Mouse (Mus musculus) neutrophil, adult 5-6 weeks (primary cell): ENCODE results near the gene Kif1c. TPM values are rescaled to one million over a fixed set of nuclear protein-coding genes. Genes with fewer than 3 reads are reported as not detected.

ENCODE experiments used
- ATAC-seq: fragments of 151-379, 151-347 bp; 2 replicates; pipeline ENCODE4 v1.8.0; 2017; ENCODE audit warnings: mild to moderate bottlenecking, moderate TSS enrichment; ENCODE audit not compliant: insufficient number of reproducible peaks, poor library complexity, low FRiP score, severe bottlenecking; ENCODE audit errors: extremely low read depth
- total RNA-seq: library from RNA; stranded (forward); fragments of 200-1000 nt; gene quantifications from 2 replicates; pipeline ENCODE4 v1.2.3, GENCODE M21; 2017

Kif1c gene
- 27.6 and 28.0 TPM in 2 replicates for total RNA-seq

GRCm38 (mm10) chr11:70699722-70700556 is at the start of gene Kif1c, which contains the start of gene Inca1:
Gene Kif1c (plus strand): TSS chr11:70700548.
Gene Inca1 (minus strand): TSS chr11:70700155.
- ATAC-seq, result peak; percentile 94

GRCm38 (mm10) chr11:70651391-70651790 is 49.0 kb upstream of the Kif1c start:
- no peak for ATAC-seq

DNA sequence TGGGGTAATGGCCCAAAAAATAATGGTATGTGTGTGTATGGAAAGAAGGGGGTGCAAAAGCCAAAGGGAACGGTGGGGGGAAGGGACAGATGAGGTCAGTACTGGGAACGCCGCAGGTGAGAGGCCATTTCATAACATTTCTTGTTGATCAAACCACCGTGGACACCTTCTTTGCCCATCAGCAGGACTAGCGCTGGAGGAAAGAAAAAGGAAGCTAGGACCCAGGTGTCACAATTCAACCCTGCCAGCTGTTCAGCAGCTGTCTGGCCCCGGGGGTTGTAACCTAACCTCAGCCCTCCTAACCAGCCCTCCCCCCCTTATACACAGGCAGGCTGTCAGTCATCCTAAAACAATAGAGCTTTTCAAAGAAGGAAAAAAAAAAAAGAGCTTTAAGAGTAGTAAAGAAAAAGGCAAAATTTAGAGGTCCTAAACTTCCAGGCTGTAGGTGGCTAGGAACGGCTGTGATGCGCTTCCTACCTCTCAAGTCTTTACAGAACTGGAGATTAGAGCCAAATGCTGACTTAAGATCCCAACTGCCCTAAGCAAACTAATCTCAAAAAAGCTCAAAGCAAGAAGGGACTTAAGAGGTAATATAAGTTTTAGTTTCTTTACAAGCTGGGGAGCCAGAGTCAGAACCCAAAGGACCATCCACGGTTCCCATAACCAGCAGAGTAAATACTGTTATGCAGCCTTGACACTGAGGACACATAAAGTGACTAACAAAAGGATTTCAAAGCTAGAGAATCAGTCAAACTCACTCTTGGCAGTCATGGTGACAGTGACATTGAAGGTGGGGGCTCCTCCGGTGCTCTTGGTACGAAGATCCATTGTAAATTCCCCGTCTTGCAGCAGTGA is 48.1 kb upstream of the Kif1c start:
- ATAC-seq, result no peak

DNA sequence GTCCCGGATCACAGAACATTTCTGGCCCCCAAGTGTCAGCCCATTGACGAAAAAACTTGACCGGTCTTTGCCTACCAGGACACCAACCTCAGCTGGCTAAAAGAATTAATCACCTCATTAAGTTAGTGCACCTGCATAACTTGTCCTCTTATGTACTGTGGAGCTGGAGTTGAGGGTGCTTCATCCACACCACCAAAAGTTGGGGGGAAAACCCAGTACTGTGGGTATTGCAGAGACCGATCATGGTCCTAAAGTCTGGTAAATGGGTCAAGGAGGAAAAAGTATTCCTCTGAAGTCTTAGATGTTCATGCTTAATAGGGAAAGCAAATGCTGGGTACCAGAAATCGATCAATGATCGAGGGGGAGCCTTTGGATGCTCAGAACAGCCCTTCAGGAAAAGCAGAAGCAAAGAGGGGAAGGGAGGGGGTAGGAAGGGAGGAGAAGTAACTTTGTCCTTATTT is 47.4 kb upstream of the Kif1c start:
- peak; percentile 14; the same call in 1 of the 2 replicates for ATAC-seq

DNA sequence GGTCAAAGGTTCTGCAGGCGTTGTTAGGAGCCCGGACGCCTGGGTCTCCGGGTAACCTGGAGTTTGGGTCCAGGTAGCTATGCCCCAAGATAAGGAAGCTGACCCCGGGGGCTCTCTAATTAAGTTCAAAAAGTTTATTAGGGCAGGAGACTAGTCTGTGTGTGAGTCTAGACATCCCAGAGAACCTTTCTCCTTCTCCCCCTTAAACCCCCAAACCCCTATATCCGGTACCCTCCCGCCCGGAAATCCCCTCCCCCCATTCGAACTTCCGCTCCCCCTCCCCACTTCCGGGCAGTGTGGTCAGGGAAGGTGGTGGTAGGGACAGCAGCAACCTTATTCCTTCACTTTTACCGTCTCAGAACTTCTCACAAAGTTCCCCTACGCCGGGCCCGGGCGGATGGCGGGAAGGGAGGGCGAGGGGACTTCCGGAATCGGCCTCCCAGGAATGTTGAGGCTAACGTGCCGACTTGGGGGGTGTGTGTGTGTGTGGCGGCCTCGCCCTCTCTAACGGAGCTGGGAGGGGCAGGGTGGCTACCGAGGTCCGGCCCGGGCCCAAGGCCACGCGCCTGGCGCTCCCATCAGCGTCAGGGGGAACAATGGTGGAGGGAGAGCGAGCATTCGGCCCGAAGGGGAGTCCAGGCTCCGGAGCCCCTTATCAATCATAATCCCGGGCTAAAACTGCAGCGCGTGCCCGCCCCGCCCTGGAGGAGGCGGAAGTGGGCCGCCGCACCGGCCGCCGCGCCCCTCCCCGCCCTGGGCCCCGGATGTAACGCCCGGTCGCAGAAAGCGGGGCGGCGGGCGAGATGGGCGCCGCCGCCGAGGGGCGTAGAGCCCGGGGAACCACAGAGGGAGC is 46.8 kb upstream of the Kif1c start:
- ATAC-seq, result no peak

DNA sequence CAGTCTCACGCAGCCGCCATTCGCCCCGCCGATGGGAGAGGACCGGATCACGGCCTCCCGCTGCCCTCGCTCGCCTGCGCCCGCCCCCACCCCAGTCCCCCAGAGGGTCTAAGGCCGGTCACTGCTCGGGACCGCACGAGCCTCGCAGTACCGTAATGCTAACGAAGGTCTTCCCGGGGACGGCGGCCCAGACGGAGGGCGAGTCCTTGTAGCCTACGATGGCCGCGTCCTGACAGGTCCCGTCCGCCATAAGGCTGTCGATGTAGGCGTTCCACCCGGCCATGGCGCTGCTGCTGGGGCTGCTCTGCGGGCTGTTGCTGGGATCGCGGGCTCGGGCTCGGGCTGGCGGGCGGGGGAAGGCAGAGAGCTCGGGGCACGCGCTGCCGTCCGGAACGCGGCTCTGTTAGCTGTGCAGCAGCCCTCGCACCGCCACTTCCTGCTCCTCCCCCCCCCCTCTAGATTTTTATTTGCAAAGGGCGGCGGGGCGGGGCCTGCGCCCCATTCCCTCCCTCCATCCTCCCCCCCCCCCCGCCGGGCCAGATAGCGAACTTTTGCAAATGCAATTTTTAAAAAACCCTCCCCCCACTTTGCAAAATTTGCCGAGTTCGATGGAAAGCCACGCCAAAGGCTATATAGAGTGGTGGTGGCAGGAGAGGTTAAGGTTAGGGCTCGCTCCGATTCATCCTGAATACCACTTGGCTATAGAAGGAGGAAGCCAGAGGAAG is 46.0 kb upstream of the Kif1c start, which contains the start of gene Pfn1:
Gene Pfn1 (minus strand): TSS at position 447 of the 725 bp plus-strand sequence.
- ATAC-seq, result peak; percentile 55

- ATAC-seq, result no peak
Measured at GRCm38 (mm10) chr11:70654923-70655570, 45.3 kb upstream of the Kif1c start.

- ATAC-seq, result no peak
Measured at GRCm38 (mm10) chr11:70655571-70656455, 44.5 kb upstream of the Kif1c start.

DNA sequence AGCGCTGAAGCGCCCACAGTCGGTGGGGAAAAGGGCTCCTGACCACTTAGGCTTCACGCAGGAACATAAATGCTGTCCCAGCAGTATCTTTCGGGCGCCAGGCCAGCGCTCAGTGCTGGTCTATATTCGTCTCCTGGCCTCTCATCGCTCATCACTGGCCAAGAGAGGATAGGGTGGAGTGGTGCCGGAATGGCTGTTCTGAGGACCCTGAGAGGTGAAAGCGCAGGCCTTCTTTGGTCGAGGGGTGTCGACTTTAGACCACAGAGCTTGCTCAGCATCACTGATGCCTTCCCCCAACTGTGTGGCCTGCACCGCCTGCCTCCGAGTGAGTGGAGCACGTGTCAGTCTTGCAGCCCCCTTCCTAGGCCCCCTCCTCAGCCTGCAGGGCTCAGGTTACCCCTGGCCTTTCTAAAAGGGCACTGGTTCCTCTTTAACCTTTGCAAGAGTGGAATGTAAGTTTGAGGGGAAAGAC is 43.9 kb upstream of the Kif1c start:
- ATAC-seq, result no peak

GRCm38 (mm10) chr11:70656964-70657363 is 43.4 kb upstream of the Kif1c start, which contains the start of gene Eno3:
Gene Eno3 (plus strand): TSS chr11:70657202.
- ATAC-seq, result no peak

- ATAC-seq, result no peak
Measured at GRCm38 (mm10) chr11:70657573-70657972, 42.8 kb upstream of the Kif1c start.

- ATAC-seq, result no peak
Measured at GRCm38 (mm10) chr11:70657991-70658390, 42.4 kb upstream of the Kif1c start.

- no peak for ATAC-seq
Measured at GRCm38 (mm10) chr11:70658521-70658920, 41.8 kb upstream of the Kif1c start.

- ATAC-seq, result no peak
Measured at GRCm38 (mm10) chr11:70658942-70659341, 41.4 kb upstream of the Kif1c start.

GRCm38 (mm10) chr11:70660571-70660970 is 39.8 kb upstream of the Kif1c start:
- no peak for ATAC-seq

DNA sequence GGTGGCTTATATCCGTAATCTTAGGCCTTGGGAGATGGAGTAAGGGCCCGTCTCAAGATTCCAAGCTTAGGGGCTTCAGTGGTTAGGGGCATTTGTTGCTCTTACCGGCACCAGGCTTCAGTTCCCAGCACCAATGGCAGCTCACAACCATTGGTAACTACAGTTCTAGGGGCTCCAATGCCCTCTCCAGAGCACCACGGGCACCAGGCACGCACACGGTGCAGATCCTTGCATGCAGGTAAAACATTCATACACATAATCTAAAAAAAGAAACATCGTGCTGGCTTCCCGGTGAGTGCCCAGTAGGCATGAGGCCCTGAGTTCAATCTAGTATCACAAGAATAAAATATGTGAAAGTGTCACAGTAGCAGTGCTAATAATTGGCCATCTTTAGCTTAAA is 37.2 kb upstream of the Kif1c start:
- ATAC-seq, result no peak

DNA sequence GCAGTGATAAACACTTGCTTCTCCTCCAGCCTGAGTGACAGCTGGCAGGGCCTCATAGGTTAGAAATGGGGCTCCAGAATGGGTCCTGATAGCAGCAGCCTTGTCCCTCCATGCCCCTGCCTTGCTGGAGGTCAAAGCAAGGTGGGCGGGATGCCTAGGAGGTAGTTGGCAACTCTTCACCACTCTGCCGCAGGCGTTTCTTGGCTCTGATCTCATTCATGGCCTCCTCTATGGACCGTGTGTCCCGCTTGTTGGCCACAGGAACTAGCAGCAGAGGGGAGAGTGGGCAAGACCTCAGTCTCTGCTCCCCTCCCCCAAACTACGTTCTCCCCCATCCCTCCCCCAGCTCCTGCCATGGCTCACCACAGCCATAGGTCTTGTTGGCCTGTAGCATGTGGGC is 36.4 kb upstream of the Kif1c start:
- no peak for ATAC-seq
